Mouse (Mus musculus): ENCODE measurements around the gene Kmt5b. TPM values are rescaled to one million over a fixed set of nuclear protein-coding genes. Genes with fewer than 3 reads are reported as not detected.
A peak's percentile ranks its signal among the peaks of the same experiment; 100 is the strongest.

Gene Kmt5b
- polyA plus RNA-seq, 1 experiment from 2014 or later = 56.7 TPM

- Histone ChIP-seq H3K27ac (no peak overlapping the region), H3K4me2 (replicated peaks) (no peak overlapping the region), H3K36me3 (no peaks in the 10 kb centered on the region), H3K27me3 (no peaks in the 10 kb centered on the region), H3K9me3 (no peaks in the 10 kb centered on the region), H3K4me3 (replicated peaks) (no peak overlapping the region), H3K9ac (replicated peaks) (no peak overlapping the region), H3K4me1 (replicated peaks) (peaks cover 10% of the 10 kb centered on the region)
- ATAC-seq = no peak
- 84% methylated on average over 5 of the region's 5 CpGs for WGBS
These were observed 80.5 kb downstream of the Kmt5b start for GRCm38 (mm10) chr19:3847711-3848110.

GRCm38 (mm10) chr19:3848207-3848808, 81.1 kb downstream of the Kmt5b start:
- Histone ChIP-seq H3K36me3 (no peaks in the 10 kb centered on the region), H3K4me2 (replicated peaks) (no peak overlapping the region), H3K27me3 (no peaks in the 10 kb centered on the region), H3K4me3 (replicated peaks) (no peak overlapping the region), H3K4me1 (replicated peaks) (peaks cover 14% of the 10 kb centered on the region), H3K9me3 (no peaks in the 10 kb centered on the region), H3K9ac (replicated peaks) (no peak overlapping the region), H3K27ac (no peak overlapping the region)
- 82% methylated on average over 7 of the region's 7 CpGs for WGBS
- ATAC-seq = no peak

- Histone ChIP-seq H3K4me3 (replicated peaks) (no peak overlapping the region), H3K27ac (no peak overlapping the region), H3K4me1 (replicated peaks) (peaks cover 23% of the 10 kb centered on the region), H3K9me3 (no peaks in the 10 kb centered on the region), H3K9ac (replicated peaks) (no peak overlapping the region), H3K36me3 (no peaks in the 10 kb centered on the region), H3K27me3 (no peaks in the 10 kb centered on the region), H3K4me2 (replicated peaks) (no peak overlapping the region)
- ATAC-seq = no peak
- WGBS = 83% methylated on average over 2 of the region's 2 CpGs
These were observed 82.0 kb downstream of the Kmt5b start for GRCm38 (mm10) chr19:3849251-3849650.

GRCm38 (mm10) chr19:3850076-3850475, 82.9 kb downstream of the Kmt5b start:
- no peak overlapping the region for H3K27ac ChIP-seq
- no peak for ATAC-seq
- H3K4me1 ChIP-seq (replicated peaks) = peaks cover 29% of the 10 kb centered on the region
- no peak overlapping the region for H3K4me3 ChIP-seq (replicated peaks)
- WGBS = 41% methylated on average over 5 of the region's 5 CpGs
- no peaks in the 10 kb centered on the region for H3K9me3 ChIP-seq
- no peaks in the 10 kb centered on the region for H3K36me3 ChIP-seq
- no peaks in the 10 kb centered on the region for H3K27me3 ChIP-seq
- H3K4me2 ChIP-seq (replicated peaks) = no peak overlapping the region
- H3K9ac ChIP-seq (replicated peaks) = no peak overlapping the region

GRCm38 (mm10) chr19:3850847-3851469, 83.7 kb downstream of the Kmt5b start:
- Histone ChIP-seq H3K9ac (replicated peaks) (peak overlapping the region; percentile 30; the same call in 1 of the 2 replicates), H3K27me3 (no peaks in the 10 kb centered on the region), H3K4me3 (replicated peaks) (peak overlapping the region; percentile 87), H3K4me1 (replicated peaks) (peaks cover 38% of the 10 kb centered on the region), H3K9me3 (no peaks in the 10 kb centered on the region), H3K4me2 (replicated peaks) (peak overlapping the region; percentile 73), H3K27ac (peak overlapping the region; percentile 4; the same call in 1 of the 2 replicates), H3K36me3 (no peaks in the 10 kb centered on the region)
- 8% methylated on average over 19 of the region's 19 CpGs for WGBS
- ATAC-seq = peak; percentile 0; the same call in 1 of the 2 replicates

- Histone ChIP-seq H3K27ac (peak within 1 kb of the TSS; percentile 97), H3K36me3 (no peaks in the 10 kb centered on the region), H3K9ac (replicated peaks) (peak within 1 kb of the TSS; percentile 92), H3K4me2 (replicated peaks) (peak within 1 kb of the TSS; percentile 73), H3K4me1 (replicated peaks) (peaks cover 43% of the 10 kb centered on the region), H3K27me3 (no peaks in the 10 kb centered on the region), H3K9me3 (no peaks in the 10 kb centered on the region), H3K4me3 (replicated peaks) (peak within 1 kb of the TSS; percentile 87)
- WGBS = under 1% methylated on average over 54 of the region's 54 CpGs
- peak; percentile 99 for ATAC-seq
These were observed 84.3 kb downstream of the Kmt5b start, which contains the start of gene Chka for GRCm38 (mm10) chr19:3851502-3851962. Chka (plus strand) TSS chr19:3851773.

- no peaks in the 10 kb centered on the region for H3K36me3 ChIP-seq
- no peaks in the 10 kb centered on the region for H3K27me3 ChIP-seq
- peak overlapping the region; percentile 87 for H3K4me3 ChIP-seq (replicated peaks)
- no peaks in the 10 kb centered on the region for H3K9me3 ChIP-seq
- WGBS = under 1% methylated on average over 60 of the region's 74 CpGs
- H3K9ac ChIP-seq (replicated peaks) = peak overlapping the region; percentile 92
- peak overlapping the region; percentile 97 for H3K27ac ChIP-seq
- H3K4me1 ChIP-seq (replicated peaks) = peaks cover 43% of the 10 kb centered on the region
- no peak; the same call in none of the 2 replicates for ATAC-seq
- H3K4me2 ChIP-seq (replicated peaks) = peak overlapping the region; percentile 73
These were observed 84.9 kb downstream of the Kmt5b start for GRCm38 (mm10) chr19:3851979-3852681.

- Histone ChIP-seq H3K9ac (replicated peaks) (no peak overlapping the region), H3K4me1 (replicated peaks) (peaks cover 43% of the 10 kb centered on the region), H3K9me3 (no peaks in the 10 kb centered on the region), H3K4me3 (replicated peaks) (peak overlapping the region; percentile 87), H3K27ac (no peak overlapping the region), H3K27me3 (no peaks in the 10 kb centered on the region), H3K4me2 (replicated peaks) (peak overlapping the region; percentile 73), H3K36me3 (no peaks in the 10 kb centered on the region)
- no peak for ATAC-seq
- 96% methylated on average over 10 of the region's 10 CpGs for WGBS
These were observed 85.9 kb downstream of the Kmt5b start for GRCm38 (mm10) chr19:3853121-3853520.

GRCm38 (mm10) chr19:3853891-3854290, 86.7 kb downstream of the Kmt5b start:
- H3K9ac ChIP-seq (replicated peaks) = no peak overlapping the region
- H3K4me2 ChIP-seq (replicated peaks) = peak overlapping the region; percentile 73; the same call in 1 of the 2 replicates

GRCm38 (mm10) chr19:3855091-3855490, 87.9 kb downstream of the Kmt5b start:
- Histone ChIP-seq H3K4me2 (replicated peaks) (peak overlapping the region; percentile 22), H3K27ac (no peak overlapping the region; the same call in 1 of the 2 replicates), H3K9ac (replicated peaks) (no peak overlapping the region), H3K36me3 (no peaks in the 10 kb centered on the region), H3K4me1 (replicated peaks) (peaks cover 43% of the 10 kb centered on the region), H3K27me3 (no peaks in the 10 kb centered on the region), H3K9me3 (no peaks in the 10 kb centered on the region), H3K4me3 (replicated peaks) (no peak overlapping the region)
- no peak for ATAC-seq
- WGBS = 78% methylated on average over 6 of the region's 6 CpGs

More at GRCm38 (mm10) chr19:3853891-3854290, 86.7 kb downstream of the Kmt5b start:
- Histone ChIP-seq H3K9me3 (no peaks in the 10 kb centered on the region), H3K27me3 (no peaks in the 10 kb centered on the region), H3K36me3 (no peaks in the 10 kb centered on the region), H3K4me3 (replicated peaks) (no peak overlapping the region), H3K4me1 (replicated peaks) (peaks cover 43% of the 10 kb centered on the region), H3K27ac (no peak overlapping the region)
- no peak for ATAC-seq
- 95% methylated on average over 1 of the region's 1 CpGs for WGBS

- Histone ChIP-seq H3K4me1 (replicated peaks) (peaks cover 41% of the 10 kb centered on the region), H3K9me3 (no peaks in the 10 kb centered on the region), H3K27ac (no peak overlapping the region), H3K9ac (replicated peaks) (no peak overlapping the region), H3K36me3 (no peaks in the 10 kb centered on the region), H3K4me2 (replicated peaks) (peak overlapping the region; percentile 22; the same call in 1 of the 2 replicates), H3K27me3 (no peaks in the 10 kb centered on the region), H3K4me3 (replicated peaks) (no peak overlapping the region)
- no peak for ATAC-seq
- WGBS = 24% methylated on average over 4 of the region's 4 CpGs
These were observed 88.4 kb downstream of the Kmt5b start for GRCm38 (mm10) chr19:3855601-3856000.

- Histone ChIP-seq H3K27me3 (no peaks in the 10 kb centered on the region), H3K4me3 (replicated peaks) (no peak overlapping the region), H3K4me1 (replicated peaks) (peaks cover 33% of the 10 kb centered on the region), H3K9ac (replicated peaks) (no peak overlapping the region), H3K4me2 (replicated peaks) (no peak overlapping the region), H3K36me3 (no peaks in the 10 kb centered on the region), H3K9me3 (no peaks in the 10 kb centered on the region), H3K27ac (no peak overlapping the region)
- no peak for ATAC-seq
- 89% methylated on average over 3 of the region's 3 CpGs for WGBS
These were observed 90.0 kb downstream of the Kmt5b start for GRCm38 (mm10) chr19:3857220-3857619.

All from midbrain, embryonic 13.5 days (tissue).